Mouse (Mus musculus): Measurements from ENCODE around the gene 2310022B05Rik.

The 2310022B05Rik gene

GRCm38 (mm10) chr8:124663112-124663873 lies at the start of gene 2310022B05Rik:
Gene 2310022B05Rik (minus strand): TSS chr8:124663369.
- peak; percentile 83 for DNase-seq (ENCODE audit: low spot score)

- DNase-seq (ENCODE audit: low spot score) = no peak
These were observed 42.7 kb upstream of the 2310022B05Rik start for GRCm38 (mm10) chr8:124705823-124706222.

- DNase-seq (ENCODE audit: low spot score) = no peak
These were observed 41.2 kb upstream of the 2310022B05Rik start for GRCm38 (mm10) chr8:124704376-124704775.

- DNase-seq (ENCODE audit: low spot score) = no peak
These were observed 40.4 kb upstream of the 2310022B05Rik start for GRCm38 (mm10) chr8:124703526-124703925.

- no peak for DNase-seq (ENCODE audit: low spot score)
These were observed 39.0 kb upstream of the 2310022B05Rik start for GRCm38 (mm10) chr8:124702183-124702582.

GRCm38 (mm10) chr8:124701023-124701422 lies 37.9 kb upstream of the 2310022B05Rik start:
- no peak for DNase-seq (ENCODE audit: low spot score)

GRCm38 (mm10) chr8:124700271-124700670 lies 37.1 kb upstream of the 2310022B05Rik start:
- no peak for DNase-seq (ENCODE audit: low spot score)

GRCm38 (mm10) chr8:124695424-124696100 lies 32.4 kb upstream of the 2310022B05Rik start:
- no peak for DNase-seq (ENCODE audit: low spot score)

- no peak for DNase-seq (ENCODE audit: low spot score)
These were observed 28.5 kb upstream of the 2310022B05Rik start for GRCm38 (mm10) chr8:124691706-124692105.

- no peak for DNase-seq (ENCODE audit: low spot score)
These were observed 25.7 kb upstream of the 2310022B05Rik start for GRCm38 (mm10) chr8:124688899-124689298.

GRCm38 (mm10) chr8:124682218-124682617 lies 19.0 kb upstream of the 2310022B05Rik start:
- DNase-seq (ENCODE audit: low spot score) = no peak

GRCm38 (mm10) chr8:124681792-124682157 lies 18.6 kb upstream of the 2310022B05Rik start:
- no peak for DNase-seq (ENCODE audit: low spot score)

GRCm38 (mm10) chr8:124681077-124681791 lies 18.1 kb upstream of the 2310022B05Rik start:
- no peak for DNase-seq (ENCODE audit: low spot score)

- no peak for DNase-seq (ENCODE audit: low spot score)
These were observed 15.1 kb upstream of the 2310022B05Rik start for GRCm38 (mm10) chr8:124678246-124678645.

- DNase-seq (ENCODE audit: low spot score) = peak; percentile 72
These were observed 14.3 kb upstream of the 2310022B05Rik start for GRCm38 (mm10) chr8:124677486-124677885.

GRCm38 (mm10) chr8:124677078-124677477 lies 13.9 kb upstream of the 2310022B05Rik start:
- no peak for DNase-seq (ENCODE audit: low spot score)

GRCm38 (mm10) chr8:124676661-124677060 lies 13.5 kb upstream of the 2310022B05Rik start:
- DNase-seq (ENCODE audit: low spot score) = no peak

- no peak for DNase-seq (ENCODE audit: low spot score)
These were observed 9.2 kb upstream of the 2310022B05Rik start for GRCm38 (mm10) chr8:124672345-124672744.

GRCm38 (mm10) chr8:124668798-124669197 lies 5.6 kb upstream of the 2310022B05Rik start:
- no peak for DNase-seq (ENCODE audit: low spot score)

- no peak for DNase-seq (ENCODE audit: low spot score)
These were observed 1.2 kb upstream of the 2310022B05Rik start for GRCm38 (mm10) chr8:124664414-124664813.

- DNase-seq (ENCODE audit: low spot score) = no peak
These were observed 683 bp upstream of the 2310022B05Rik start for GRCm38 (mm10) chr8:124663874-124664230.

- DNase-seq (ENCODE audit: low spot score) = no peak
These were observed 590 bp downstream of the 2310022B05Rik start for GRCm38 (mm10) chr8:124662446-124663111.
